Mouse (Mus musculus) liver, adult 2 months (tissue): ENCODE measurements around the gene Fam204a.

Experiments used
- CTCF ChIP-seq: fragments of 200-500 bp; IDR thresholded peaks from 2 replicates; pipeline ENCODE4 v1.5.1; 2011; ENCODE audit warnings: low read depth, low read length, control low read depth
- POLR2A ChIP-seq: fragments of 200-500 bp; IDR thresholded peaks from 2 replicates; pipeline ENCODE4 v1.6.1; 2011; ENCODE audit warnings: low read length, control low read depth; ENCODE audit not compliant: insufficient read depth; ENCODE audit errors: extremely low read depth

DNA sequence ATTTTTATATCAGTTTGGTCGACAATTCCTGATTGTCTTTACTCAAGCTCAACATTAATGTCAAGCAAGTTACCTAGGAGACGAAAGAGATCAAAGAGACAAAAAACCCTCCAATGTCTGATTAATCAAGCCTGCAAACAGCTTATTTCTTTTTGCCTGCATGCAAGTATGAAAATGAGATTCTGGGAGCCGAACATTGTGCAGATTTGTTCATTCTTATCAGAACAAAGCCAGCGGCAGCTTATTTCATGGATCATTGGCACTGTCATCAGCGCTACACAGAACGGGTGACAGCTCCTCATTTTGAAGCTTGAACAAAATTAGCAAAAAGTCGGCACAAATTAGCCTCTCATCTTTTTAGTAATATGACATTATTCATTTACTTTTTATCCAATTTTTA, 22.3 kb downstream of the Fam204a start:
- no peak for TF ChIP-seq POLR2A
- no peak for TF ChIP-seq CTCF
